Mouse (Mus musculus) gonadal fat pad, adult 2 months (tissue): ENCODE data around the gene Hist1h2ad. TPM values are rescaled to one million over a fixed set of nuclear protein-coding genes. Genes with fewer than 3 reads are reported as not detected.
A peak's percentile ranks its signal among the peaks of the same experiment; 100 is the strongest.
"Not testable (repeated sequence)": the region's sequence is repeated elsewhere in the genome, so short reads cannot be mapped to it uniquely, and the experiment has no call there.

ENCODE experiments used
- DNase-seq: peaks from one replicate; pipeline ENCODE4 v3.0.0-alpha.2; 2012; ENCODE audit warnings: low read depth
- polyA plus RNA-seq: library from polyadenylated mRNA; depleted of rRNA; stranded (reverse); fragments of >200 nt; gene quantifications from 2 replicates; pipeline ENCODE4 v1.2.3, GENCODE M21; 2012

Gene Hist1h2ad
- polyA plus RNA-seq, 1 experiment = 1.3 TPM

DNA sequence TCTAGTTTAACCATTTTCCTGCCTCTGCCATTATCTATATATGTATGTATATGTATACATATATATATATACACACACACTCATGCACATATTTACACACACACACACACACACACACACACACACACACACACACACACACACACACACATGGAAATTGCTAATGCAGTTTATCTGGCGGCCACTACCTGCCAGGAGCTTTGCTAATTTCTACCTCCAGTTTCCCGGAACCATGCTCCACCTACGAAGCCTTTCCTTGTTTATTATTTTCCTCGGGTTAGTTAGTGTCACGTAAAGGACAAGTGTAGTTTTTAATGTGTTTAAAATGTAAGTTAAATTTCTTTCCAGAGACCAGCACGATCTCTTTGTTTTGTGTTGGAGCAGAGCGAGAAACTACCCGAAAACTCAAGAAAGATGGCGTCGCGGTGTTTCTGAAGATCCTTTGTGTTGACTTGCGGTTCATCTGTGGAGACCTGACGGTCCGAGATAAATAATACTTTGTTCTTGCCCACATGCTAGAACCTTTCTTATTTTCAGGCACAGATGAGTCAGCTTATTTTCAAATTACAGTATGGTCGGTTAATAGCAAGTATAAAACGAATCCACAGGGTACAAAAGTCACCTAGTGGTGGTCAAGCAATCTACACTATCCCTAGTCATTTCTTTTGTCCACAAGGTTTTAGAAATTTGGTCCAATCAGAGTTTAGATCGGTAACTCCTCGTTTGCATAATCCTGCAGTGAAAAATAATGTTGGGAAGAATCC, 11.3 kb upstream of the Hist1h2ad start:
- no peak for DNase-seq

DNA sequence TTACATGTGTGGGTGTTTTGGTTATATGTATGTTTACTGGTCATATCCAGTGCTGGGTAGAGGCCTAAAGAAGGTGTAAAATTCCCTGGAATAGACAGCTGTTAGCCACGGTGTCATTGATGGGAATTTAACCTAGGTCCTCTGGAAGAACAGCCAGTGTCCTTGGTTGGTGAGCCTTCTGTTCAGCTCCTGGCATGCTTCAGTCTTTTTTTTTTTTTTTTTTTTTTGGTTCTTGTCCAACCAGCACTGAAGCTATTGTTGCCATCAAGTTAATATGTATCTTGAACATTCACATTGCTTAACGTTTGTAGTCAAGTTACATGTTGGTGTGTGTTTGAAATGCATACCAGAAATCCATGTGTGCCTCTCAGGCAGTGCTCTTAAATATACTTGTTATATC, 9.7 kb upstream of the Hist1h2ad start:
- DNase-seq = no peak

DNA sequence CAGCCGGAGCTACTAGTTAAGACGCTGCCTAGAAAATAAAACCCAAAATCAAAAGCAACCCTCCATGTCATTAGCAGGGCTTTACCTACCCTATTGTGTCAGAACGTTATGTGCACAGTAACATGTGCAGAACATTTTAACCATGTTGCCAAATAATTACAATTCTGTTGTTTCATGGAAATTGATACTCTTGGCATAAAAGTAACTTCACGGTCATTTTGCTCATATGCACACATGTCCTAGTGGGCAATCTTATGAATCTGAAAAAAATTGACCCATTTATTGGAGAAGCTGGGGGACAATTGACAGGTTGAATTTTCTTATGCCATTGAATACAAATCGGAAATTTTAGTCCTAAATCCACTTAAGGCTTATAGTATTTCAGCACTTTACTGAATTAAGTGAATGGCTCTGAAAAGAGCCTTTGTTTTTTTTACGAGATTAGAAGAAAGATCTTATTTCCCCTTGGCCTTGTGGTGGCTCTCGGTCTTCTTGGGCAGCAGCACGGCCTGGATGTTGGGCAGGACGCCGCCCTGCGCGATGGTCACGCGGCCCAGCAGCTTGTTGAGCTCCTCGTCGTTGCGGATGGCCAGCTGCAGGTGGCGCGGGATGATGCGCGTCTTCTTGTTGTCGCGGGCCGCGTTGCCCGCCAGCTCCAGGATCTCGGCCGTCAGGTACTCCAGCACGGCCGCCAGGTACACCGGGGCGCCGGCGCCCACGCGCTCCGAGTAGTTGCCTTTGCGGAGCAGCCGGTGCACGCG, 3.7 kb upstream of the Hist1h2ad start:
- not testable (repeated sequence) for DNase-seq

DNA sequence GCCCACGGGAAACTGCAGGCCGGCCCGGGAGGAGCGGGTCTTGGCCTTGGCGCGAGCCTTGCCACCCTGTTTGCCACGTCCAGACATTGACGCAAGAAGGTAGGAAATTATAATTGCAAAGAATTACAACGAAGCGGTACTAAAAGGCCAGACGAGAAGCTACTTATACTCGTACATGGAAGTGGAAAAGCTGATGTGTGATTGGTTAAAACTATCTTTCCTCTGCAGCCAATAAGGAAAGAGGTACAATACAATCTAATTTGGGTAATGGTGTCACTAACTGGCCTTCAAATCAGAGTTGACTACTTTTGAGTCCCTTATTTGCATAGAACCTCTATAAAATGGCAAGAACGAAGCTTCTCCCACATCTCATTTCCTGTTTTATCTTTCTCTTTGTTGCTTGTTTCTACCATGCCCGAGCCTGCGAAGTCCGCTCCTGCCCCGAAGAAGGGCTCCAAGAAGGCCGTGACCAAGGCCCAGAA, 3.1 kb upstream of the Hist1h2ad start, which contains the start of the genes Hist1h2ae and Hist1h2bg:
Gene Hist1h2ae (minus strand): TSS at position 199 of the 482 bp plus-strand sequence.
Gene Hist1h2bg (plus strand): TSS at position 375 of the 482 bp plus-strand sequence.
- no peak for DNase-seq

DNA sequence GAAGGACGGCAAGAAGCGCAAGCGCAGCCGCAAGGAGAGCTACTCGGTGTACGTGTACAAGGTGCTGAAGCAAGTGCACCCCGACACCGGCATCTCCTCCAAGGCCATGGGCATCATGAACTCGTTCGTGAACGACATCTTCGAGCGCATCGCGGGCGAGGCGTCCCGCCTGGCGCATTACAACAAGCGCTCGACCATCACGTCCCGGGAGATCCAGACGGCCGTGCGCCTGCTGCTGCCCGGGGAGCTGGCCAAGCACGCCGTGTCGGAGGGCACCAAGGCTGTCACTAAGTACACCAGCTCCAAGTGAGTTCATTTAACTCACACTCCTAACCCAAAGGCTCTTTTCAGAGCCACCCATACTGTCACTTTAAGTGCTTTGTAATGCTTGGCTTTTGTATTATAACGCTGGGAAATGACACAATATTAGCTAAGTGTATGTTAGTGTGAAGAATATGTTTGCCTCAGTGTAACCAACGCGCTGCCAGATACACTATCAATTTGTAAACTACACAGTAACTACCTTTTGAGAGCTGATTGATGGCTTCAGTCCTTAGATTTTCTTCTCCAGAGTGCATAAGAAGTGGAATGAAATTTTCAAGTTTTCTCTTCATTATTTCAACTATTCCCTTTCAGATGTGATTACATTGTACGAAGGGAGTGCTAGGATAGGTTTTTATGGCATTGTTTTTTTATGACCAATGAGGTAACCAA, 2.5 kb upstream of the Hist1h2ad start:
- not testable (repeated sequence) for DNase-seq

DNA sequence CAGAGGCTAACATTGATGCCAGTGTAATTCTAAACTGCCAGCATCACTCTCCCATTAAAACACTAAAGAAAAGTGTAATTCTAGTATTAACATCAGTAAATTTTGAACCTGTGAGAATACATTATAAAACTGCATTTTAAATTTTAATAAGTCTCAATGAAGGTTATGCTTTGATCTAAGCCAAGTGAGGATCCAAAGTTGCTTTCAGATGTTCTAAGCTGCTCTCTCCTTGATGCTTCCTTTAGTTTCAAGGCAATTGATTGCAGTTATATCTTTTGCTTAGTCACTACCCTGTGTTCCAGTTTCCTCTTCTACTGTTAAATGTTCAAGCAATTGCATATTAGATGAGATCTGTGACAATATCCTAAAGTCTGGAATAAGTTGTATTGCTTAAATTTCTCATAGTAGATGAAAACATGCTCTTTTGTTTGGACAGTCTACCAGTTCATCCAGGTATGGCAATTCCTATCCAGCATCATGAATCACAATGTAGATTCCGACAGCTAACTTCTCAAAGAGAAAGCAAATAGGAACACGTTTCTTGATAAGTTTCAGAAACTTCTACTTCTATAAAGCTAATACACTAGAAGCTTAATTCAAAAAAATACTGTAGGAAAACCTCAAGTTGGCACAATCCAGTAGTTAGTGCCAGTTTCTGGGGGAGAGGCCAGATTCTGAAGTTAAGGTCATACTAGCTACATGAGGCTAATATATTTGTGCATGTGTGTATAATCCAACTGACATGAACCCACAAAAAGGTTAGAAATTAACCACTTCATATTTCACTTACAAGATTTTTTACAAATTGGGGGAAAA, 1.8 kb upstream of the Hist1h2ad start:
- DNase-seq = no peak

DNA sequence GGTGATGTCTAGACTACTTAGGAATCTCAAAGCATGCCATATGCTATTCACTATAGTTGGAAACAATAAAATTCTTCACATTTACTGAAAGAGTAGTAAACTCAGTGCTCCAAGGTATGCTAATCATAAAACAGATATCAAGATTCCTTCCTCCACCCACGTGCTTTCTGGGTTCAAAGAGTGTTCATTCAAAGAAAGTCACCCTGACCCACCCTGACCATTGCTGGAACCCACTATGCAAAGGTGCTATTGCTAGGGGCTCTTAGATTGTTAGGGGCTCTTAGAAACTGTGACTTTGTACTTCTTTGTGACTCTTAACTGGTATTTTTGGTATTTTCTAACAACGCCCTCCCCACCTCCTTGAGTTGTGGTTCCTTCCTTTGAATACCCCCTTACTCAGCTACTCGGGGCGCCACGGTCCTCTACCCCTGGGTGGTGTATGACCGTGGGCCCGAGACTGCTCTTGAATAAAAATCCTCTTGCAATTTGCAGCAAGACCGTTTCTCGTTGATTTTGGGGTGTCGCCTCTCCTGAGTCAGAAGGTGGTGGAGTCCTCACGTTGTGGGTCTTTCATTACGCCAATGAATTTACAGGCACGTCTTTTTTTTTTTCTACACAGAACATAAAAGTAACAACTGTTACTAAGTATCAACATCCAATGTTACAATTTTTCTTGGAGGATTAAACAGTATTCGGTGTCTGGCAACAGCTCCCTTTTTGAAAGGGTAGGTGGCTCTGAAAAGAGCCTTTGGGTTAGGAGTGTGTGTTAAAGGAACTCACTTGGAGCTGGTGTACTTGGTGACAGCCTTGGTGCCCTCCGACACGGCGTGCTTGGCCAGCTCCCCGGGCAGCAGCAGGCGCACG, 915 bp upstream of the Hist1h2ad start:
- not testable (repeated sequence) for DNase-seq

DNA sequence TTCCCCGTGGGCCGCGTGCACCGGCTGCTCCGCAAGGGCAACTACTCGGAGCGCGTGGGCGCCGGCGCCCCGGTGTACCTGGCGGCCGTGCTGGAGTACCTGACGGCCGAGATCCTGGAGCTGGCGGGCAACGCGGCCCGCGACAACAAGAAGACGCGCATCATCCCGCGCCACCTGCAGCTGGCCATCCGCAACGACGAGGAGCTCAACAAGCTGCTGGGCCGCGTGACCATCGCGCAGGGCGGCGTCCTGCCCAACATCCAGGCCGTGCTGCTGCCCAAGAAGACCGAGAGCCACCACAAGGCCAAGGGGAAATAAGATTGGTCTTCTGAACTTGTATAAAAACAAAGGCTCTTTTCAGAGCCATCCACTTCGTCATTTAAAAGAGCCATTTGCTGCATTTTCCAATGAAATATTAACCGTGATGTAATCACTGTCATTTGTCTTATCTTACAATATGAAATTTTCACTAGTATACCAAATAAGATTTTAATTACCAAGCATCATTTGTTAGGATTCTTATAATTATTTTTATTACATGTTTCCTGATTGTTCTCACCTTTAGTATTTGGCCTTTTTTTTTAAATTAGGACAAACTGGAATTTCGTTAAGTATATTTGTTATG, 477 bp downstream of the Hist1h2ad start:
- not testable (repeated sequence) for DNase-seq

DNA sequence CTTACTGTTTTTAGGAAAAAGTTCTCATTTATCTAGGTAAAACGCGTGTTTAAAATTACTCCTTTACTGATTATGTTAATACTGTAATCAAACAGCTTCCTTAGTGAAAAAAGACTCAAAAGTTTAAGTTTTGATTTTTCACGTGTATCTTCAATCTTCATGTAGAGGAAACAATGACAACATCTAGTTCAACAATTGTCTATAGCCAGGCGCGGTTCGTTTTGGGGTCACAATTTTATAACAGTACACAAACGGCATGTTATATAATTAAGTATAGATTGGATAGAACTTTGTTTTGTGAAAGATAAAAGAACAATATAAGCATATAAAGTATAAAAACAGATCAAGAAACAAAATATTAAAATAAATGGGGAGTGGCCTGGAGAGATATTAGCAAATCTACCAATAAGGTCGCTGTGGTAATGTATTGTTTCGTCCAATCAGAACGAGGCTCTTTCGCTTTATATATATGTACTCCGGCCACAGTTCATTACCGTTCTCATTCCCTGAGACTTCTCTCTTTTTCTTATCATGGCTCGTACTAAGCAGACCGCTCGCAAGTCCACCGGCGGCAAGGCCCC, 1.2 kb downstream of the Hist1h2ad start, which contains the start of gene Hist1h3d:
Gene Hist1h3d (plus strand): TSS at position 493 of the 581 bp plus-strand sequence.
- DNase-seq = no peak

DNA sequence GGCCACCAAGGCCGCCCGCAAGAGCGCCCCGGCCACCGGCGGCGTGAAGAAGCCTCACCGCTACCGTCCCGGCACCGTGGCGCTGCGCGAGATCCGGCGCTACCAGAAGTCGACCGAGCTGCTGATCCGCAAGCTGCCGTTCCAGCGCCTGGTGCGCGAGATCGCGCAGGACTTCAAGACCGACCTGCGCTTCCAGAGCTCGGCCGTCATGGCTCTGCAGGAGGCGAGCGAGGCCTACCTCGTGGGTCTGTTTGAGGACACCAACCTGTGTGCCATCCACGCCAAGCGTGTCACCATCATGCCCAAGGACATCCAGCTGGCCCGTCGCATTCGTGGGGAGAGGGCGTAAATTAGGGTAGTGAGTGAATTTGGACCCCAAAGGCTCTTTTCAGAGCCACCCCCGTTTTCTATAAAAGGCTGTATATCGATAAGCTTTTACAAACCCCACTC, 1.7 kb downstream of the Hist1h2ad start:
- not testable (repeated sequence) for DNase-seq

DNA sequence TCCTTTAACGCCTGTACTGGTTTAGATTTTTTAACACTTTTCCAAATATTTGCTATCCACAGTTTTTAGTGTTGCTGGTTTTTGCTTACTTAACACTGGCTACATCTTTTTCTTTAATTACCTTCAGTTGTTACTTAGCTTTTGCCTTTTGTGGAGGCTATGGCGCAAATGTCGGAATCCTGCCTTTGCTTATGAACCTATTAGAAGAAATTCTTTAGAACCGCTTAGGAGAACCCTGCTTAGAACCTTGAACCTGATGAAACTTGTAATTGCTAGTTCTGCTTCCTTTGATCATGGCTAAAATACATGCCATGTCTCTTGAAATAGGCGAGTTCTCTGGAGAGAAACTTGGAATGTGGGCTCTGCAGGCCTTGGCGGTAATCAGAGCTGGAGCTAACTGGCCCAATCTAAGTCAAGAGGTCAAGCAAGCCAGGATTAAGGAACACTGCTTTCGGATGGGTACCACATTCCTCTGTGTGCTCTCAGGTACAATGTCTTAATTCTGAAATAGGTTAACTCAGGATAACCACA, 2.2 kb downstream of the Hist1h2ad start:
- DNase-seq = no peak

DNA sequence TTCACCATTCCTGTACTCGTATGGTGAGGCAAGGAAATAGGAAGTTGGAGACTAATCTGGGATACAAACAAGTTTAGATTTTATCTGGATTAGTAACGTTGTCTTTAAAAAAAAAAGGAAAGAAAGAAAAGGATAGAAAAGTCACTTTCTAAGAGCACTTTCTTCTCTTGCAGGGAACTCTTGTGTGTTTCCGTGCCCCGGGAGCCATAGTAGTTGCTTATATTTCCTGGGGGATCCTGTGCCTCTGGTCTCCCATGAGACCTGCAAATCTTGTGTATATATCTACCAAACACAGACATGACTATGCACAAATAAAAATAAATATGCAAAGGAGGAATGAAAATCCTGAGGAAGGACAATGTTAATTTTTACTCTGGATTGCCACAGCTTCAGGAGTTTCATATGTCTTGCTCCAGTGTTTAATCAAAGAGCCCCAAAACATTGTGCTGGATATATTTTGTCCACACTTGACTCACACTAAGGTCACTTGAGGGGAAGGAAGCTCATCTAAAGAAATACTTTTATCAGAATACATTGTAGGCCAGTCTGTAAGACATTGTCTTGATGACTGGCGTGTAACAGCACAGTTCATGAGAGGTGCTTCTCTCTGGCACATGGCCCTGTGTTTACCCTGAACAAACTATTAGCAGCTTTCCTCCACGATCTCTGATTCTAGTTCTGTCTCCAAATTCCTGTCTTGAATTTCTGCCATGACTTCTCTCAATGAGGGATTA, 2.9 kb downstream of the Hist1h2ad start:
- no peak for DNase-seq

DNA sequence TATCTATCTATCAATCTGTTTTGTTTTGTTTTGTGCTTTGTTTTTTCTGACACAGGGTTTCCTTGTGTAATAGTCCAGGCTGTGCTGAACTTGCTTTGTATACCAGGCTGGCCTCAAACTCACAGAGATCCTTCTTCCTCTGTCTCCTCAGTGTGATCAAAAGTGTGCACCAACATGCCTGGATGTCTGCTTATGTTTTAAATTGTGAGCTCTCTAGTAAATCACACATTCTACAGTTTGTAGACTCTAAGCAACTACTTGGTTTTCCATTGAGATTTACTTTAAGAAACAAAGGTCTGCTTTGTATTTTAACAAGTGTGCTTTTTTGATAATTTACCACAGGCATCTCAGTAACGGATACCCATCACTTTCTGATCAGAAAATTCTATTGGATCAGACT, 3.7 kb downstream of the Hist1h2ad start:
- no peak for DNase-seq

DNA sequence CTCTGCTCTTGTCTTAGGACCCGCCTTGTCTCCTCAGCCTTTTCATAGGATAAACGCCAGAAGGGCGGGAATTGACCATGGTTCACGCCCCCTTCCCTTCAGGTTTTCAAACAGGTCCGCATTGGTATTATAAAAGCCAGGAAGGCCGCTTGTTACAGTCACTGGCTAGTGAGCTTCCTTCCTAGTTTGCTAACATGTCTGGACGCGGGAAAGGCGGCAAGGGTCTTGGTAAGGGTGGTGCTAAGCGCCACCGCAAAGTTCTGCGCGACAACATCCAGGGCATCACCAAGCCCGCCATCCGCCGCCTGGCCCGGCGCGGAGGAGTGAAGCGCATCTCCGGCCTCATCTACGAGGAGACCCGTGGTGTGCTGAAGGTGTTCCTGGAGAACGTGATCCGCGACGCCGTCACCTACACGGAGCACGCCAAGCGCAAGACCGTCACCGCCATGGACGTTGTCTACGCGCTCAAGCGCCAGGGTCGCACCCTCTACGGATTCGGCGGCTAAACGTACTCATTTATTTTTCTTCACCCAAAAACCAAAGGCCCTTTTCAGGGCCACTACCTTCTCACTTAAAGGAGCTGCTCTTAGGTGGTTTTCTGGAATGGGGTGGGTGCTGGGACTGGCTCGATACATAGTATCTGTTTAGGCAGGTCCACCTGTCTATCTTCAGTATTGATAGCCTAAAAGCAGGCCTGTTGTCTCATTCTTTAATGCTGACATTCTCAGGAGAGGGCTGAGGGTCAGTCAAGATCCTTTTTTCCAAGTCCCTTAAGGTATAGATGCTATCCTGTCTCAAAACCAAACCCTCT, 7.4 kb downstream of the Hist1h2ad start, which contains the start of gene Hist1h4d:
Gene Hist1h4d (plus strand): TSS at position 191 of the 811 bp plus-strand sequence.
- DNase-seq = peak; percentile 92

DNA sequence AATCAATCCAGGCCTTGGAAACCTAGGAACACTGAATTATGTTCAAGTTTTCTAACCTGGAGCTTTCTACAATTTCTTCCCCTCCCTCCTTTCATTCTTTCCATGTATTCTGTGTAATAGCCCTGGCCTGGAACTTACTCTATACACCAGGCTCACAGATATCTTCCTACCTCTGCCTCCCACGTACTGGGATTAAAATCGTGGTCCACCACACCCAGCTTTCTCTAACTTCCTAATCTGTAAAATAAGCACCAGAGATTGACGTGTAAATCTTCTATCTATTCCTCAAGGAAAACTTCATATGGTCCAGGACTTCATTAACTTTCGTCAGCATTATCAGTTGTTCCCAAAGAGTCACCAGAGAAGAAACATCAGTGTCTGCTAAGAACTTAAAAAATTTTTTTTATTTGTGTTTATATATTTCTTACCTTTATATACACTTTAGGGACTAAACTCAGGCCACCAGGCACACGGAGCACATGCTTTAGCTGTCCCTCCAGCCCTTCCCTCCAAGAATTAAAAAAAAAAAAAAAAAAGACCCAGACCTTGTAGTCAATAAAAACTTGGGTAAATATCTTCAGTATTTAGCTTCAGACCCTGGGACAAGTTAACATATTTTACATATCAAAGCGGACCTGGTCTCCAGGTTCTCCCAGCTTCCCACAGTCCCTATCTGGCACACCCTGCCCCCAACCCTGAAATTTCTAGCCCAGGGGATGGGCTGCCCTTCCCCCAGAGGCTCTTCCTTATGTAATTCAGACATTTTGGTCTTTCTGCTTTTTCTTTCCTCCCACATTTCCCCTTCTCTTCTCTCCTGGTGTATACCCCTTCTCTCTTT, 8.3 kb downstream of the Hist1h2ad start:
- no peak for DNase-seq

DNA sequence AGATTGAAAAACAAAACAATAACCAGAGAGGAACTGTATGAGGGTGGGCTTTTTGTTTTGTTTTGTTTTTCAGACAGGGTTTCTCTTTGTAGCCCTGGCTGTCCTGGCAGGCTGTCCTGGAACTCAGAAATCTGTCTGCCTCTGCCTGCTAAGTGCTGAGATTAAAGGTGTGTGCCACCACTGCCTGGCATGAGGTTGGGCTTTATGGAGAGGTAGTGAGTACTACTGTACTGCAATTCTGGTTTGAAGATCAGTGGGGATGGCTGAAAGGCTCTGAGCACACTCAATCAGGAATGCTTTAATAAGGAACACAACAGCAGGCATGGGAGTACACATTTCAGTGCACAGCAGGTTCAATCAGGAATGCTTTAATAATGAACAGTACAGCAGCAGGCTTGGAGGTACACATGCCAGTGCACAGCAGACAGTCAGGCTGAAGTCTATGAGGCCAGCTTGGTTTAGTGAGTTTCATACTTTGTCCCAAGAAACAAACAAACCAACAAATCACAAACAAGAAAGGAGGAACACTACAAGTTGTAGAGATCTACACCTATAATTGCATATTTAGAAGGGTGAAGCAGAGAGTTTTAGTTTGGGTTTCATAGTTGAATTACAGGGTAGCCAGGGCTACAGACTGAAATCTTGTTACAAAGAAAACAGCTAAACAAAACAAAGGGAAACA, 9.3 kb downstream of the Hist1h2ad start:
- no peak for DNase-seq
